Mouse (Mus musculus) gastrocnemius, adult 8-10 months (tissue): ENCODE data around the gene Dohh. TPM values are rescaled to one million over a fixed set of nuclear protein-coding genes. Genes with fewer than 3 reads are reported as not detected.

Experiments used
- DNase-seq, 2 experiments: peaks; one replicate each; pipeline ENCODE4 v3.0.0; 2022; ENCODE audit warnings: low spot score in 2 of 2
- total RNA-seq, 4 experiments: library from RNA; stranded (reverse); gene quantifications; 2 replicates each; pipeline ENCODE4 v1.2.4; 2022

Dohh gene
- total RNA-seq, 4 experiments from 2014 or later = 46.5 to 50.1 (median 47.4) TPM

GRCm38 (mm10) chr10:81416581-81417226 is 32.5 kb downstream of the Dohh start:
- peak; percentile 91 to 95 for DNase-seq

GRCm38 (mm10) chr10:81417227-81418215 is 33.3 kb downstream of the Dohh start:
- DNase-seq = peak; percentile 6 to 18

- DNase-seq = peak in 1 of 2 experiments; percentile 6
Observed at GRCm38 (mm10) chr10:81418216-81419070, 34.2 kb downstream of the Dohh start.

- DNase-seq = peak in 1 of 2 experiments; percentile 3
Observed at GRCm38 (mm10) chr10:81419111-81419928, 35.1 kb downstream of the Dohh start.

GRCm38 (mm10) chr10:81420191-81420767 is 36.1 kb downstream of the Dohh start:
- DNase-seq = peak in 1 of 2 experiments; percentile 22

- peak in 1 of 2 experiments; percentile 3 for DNase-seq
Observed at GRCm38 (mm10) chr10:81421041-81421796, 37.0 kb downstream of the Dohh start.

- DNase-seq = peak; percentile 60 to 80
Observed at GRCm38 (mm10) chr10:81421797-81422100, 37.5 kb downstream of the Dohh start.

GRCm38 (mm10) chr10:81422191-81422590 is 38.0 kb downstream of the Dohh start:
- peak; percentile 49 to 66 for DNase-seq

GRCm38 (mm10) chr10:81422661-81423217 is 38.5 kb downstream of the Dohh start:
- no peak for DNase-seq

GRCm38 (mm10) chr10:81423476-81424245 is 39.4 kb downstream of the Dohh start:
- DNase-seq = peak in 1 of 2 experiments; percentile 6

GRCm38 (mm10) chr10:81424246-81425051 is 40.2 kb downstream of the Dohh start:
- DNase-seq = peak; percentile 86 to 90

- DNase-seq = peak; percentile 70 to 81
Observed at GRCm38 (mm10) chr10:81425236-81425850, 41.1 kb downstream of the Dohh start.

GRCm38 (mm10) chr10:81426081-81426671 is 41.9 kb downstream of the Dohh start:
- DNase-seq = peak; percentile 24 to 40

GRCm38 (mm10) chr10:81426897-81427296 is 42.7 kb downstream of the Dohh start:
- DNase-seq = peak; percentile 50 to 61

GRCm38 (mm10) chr10:81427327-81427726 is 43.1 kb downstream of the Dohh start:
- DNase-seq = peak in 1 of 2 experiments; percentile 6

- peak in 1 of 2 experiments; percentile 9 for DNase-seq
Observed at GRCm38 (mm10) chr10:81427804-81428506, 43.7 kb downstream of the Dohh start.
